Mouse (Mus musculus): ENCODE data around the gene Zfp687. TPM values are rescaled to one million over a fixed set of nuclear protein-coding genes. Genes with fewer than 3 reads are reported as not detected.

The Zfp687 gene
- polyA plus RNA-seq, 1 experiment from 2014 or later, result 30.3 TPM

- ATAC-seq (ENCODE audit: insufficient number of reproducible peaks, insufficient read depth, low FRiP score, low read depth), result no peak
- Histone ChIP-seq H3K36me3 (ENCODE audit: control insufficient read depth, insufficient read depth, low read length) (peaks cover 26% of the 10 kb centered on the region), H3K9me3 (ENCODE audit: control insufficient read depth, low read depth, low read length) (no peaks in the 10 kb centered on the region), H3K9ac (replicated peaks; ENCODE audit: low read depth, low read length) (peak overlapping the region; percentile 59), H3K27me3 (ENCODE audit: control insufficient read depth, insufficient read depth, low read length) (no peaks in the 10 kb centered on the region), H3K4me3 (ENCODE audit: low read depth, low read length) (peak overlapping the region; percentile 82), H3K4me2 (replicated peaks; ENCODE audit: low read depth, low read length) (peak overlapping the region; percentile 94), H3K27ac (ENCODE audit: low read length) (peak overlapping the region; percentile 82), H3K4me1 (ENCODE audit: control insufficient read depth, insufficient read depth, low read length) (peaks cover 17% of the 10 kb centered on the region)
- WGBS, result under 1% methylated on average over 43 of the region's 44 CpGs
These were observed 658 bp downstream of the Zfp687 start for GRCm38 (mm10) chr3:95014428-95015151.

DNA sequence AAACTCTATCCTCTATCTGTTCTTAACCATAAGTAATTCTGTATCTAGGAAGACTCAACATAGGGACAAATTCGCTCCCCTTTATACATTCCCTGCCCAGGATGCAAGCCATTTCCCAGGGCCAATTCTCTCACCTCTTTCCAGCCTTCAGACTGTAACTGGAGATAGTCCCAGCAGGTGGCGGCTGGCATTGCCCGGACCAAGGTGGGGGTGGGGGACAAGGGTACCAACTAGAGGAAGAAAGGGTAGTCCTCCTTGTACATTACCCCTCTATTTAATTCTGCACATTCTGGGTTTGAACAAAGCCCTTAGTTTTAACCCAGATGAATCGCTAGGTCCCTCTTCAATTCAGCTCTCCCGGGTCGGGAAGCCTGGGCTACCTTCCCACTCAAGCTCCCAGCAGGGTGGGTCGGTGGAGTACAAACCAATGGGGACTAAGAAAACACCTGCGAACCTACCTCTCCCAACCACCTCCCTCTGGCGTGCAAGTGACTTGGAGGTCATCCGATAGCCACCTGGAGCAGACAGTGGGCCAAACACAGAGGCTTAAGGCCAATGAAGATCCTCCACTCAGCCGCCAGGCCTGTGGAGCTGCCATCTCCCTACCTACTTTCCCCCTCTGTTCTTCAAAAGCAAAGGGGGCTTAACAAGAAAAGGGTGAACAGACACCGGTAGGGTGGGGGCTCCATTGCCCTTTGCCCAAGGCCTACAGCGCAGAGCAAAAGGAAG is 1.4 kb downstream of the Zfp687 start:
- H3K4me1 ChIP-seq (ENCODE audit: control insufficient read depth, insufficient read depth, low read length), result peaks cover 17% of the 10 kb centered on the region
- peaks cover 33% of the 10 kb centered on the region for H3K36me3 ChIP-seq (ENCODE audit: control insufficient read depth, insufficient read depth, low read length)
- peak overlapping the region; percentile 59 for H3K9ac ChIP-seq (replicated peaks; ENCODE audit: low read depth, low read length)
- no peak for ATAC-seq (ENCODE audit: insufficient number of reproducible peaks, insufficient read depth, low FRiP score, low read depth)
- peak overlapping the region; percentile 94 for H3K4me2 ChIP-seq (replicated peaks; ENCODE audit: low read depth, low read length)
- no peaks in the 10 kb centered on the region for H3K27me3 ChIP-seq (ENCODE audit: control insufficient read depth, insufficient read depth, low read length)
- peak overlapping the region; percentile 82 for H3K4me3 ChIP-seq (ENCODE audit: low read depth, low read length)
- H3K27ac ChIP-seq (ENCODE audit: low read length), result peak overlapping the region; percentile 82; the same call in 1 of the 2 replicates
- WGBS, result 11% methylated on average over 13 of the region's 13 CpGs
- H3K9me3 ChIP-seq (ENCODE audit: control insufficient read depth, low read depth, low read length), result no peaks in the 10 kb centered on the region

GRCm38 (mm10) chr3:95012982-95013381 is 2.3 kb downstream of the Zfp687 start:
- no peak overlapping the region for H3K4me2 ChIP-seq (replicated peaks; ENCODE audit: low read depth, low read length)
- 68% methylated on average over 3 of the region's 3 CpGs for WGBS
- no peak overlapping the region for H3K27ac ChIP-seq (ENCODE audit: low read length)
- H3K27me3 ChIP-seq (ENCODE audit: control insufficient read depth, insufficient read depth, low read length), result no peaks in the 10 kb centered on the region
- H3K9me3 ChIP-seq (ENCODE audit: control insufficient read depth, low read depth, low read length), result no peaks in the 10 kb centered on the region
- ATAC-seq (ENCODE audit: insufficient number of reproducible peaks, insufficient read depth, low FRiP score, low read depth), result no peak
- H3K4me1 ChIP-seq (ENCODE audit: control insufficient read depth, insufficient read depth, low read length), result peaks cover 17% of the 10 kb centered on the region
- H3K9ac ChIP-seq (replicated peaks; ENCODE audit: low read depth, low read length), result no peak overlapping the region
- H3K4me3 ChIP-seq (ENCODE audit: low read depth, low read length), result no peak overlapping the region
- peaks cover 41% of the 10 kb centered on the region for H3K36me3 ChIP-seq (ENCODE audit: control insufficient read depth, insufficient read depth, low read length)

DNA sequence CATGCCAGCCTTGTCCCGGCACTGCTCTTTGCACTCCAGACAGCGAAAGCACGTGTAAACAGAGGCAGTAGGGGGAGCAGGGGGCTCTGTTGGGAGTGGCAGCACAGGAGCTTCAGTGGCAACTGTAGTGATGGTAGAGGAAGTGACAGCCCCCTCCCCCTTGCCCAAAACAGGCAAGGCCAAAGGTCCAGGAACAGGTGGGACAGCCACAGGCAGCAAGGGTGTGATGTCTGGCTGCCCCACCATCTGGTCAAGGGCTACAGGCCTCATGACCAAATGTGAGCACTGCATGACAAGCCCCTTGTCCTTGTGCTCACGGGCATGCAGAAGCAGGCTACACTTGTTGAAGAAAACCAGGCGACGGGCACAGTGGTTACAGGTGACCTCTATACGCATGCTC is 4.9 kb downstream of the Zfp687 start:
- Histone ChIP-seq H3K4me3 (ENCODE audit: low read depth, low read length) (no peak overlapping the region), H3K9me3 (ENCODE audit: control insufficient read depth, low read depth, low read length) (no peaks in the 10 kb centered on the region), H3K27ac (ENCODE audit: low read length) (no peak overlapping the region), H3K27me3 (ENCODE audit: control insufficient read depth, insufficient read depth, low read length) (no peaks in the 10 kb centered on the region), H3K36me3 (ENCODE audit: control insufficient read depth, insufficient read depth, low read length) (peaks cover 62% of the 10 kb centered on the region), H3K4me2 (replicated peaks; ENCODE audit: low read depth, low read length) (no peak overlapping the region), H3K4me1 (ENCODE audit: control insufficient read depth, insufficient read depth, low read length) (peaks cover 16% of the 10 kb centered on the region), H3K9ac (replicated peaks; ENCODE audit: low read depth, low read length) (no peak overlapping the region)
- WGBS, result 79% methylated on average over 7 of the region's 7 CpGs
- ATAC-seq (ENCODE audit: insufficient number of reproducible peaks, insufficient read depth, low FRiP score, low read depth), result no peak

DNA sequence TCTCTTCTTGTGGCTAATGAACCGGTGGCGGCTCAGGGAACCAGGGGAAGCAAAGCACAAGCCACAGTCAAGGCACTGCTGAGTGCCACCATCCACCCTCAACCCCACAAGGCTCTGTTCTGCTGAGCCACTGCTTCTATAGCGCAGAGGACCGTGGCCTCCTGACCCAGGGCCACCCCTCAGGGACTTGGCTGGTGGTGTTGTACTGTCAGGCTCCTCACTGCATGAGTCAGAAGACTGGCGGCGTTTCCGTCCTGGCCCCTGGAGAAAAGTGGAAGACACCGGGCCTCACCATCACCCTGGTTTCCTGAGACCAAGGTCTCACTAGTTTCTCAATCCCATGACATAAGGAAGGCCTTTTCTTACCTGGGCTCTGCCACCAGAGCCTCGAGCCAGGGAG is 7.5 kb downstream of the Zfp687 start:
- Histone ChIP-seq H3K27ac (ENCODE audit: low read length) (peak overlapping the region; percentile 48), H3K27me3 (ENCODE audit: control insufficient read depth, insufficient read depth, low read length) (no peaks in the 10 kb centered on the region), H3K9me3 (ENCODE audit: control insufficient read depth, low read depth, low read length) (no peaks in the 10 kb centered on the region), H3K4me2 (replicated peaks; ENCODE audit: low read depth, low read length) (no peak overlapping the region), H3K36me3 (ENCODE audit: control insufficient read depth, insufficient read depth, low read length) (peaks cover 79% of the 10 kb centered on the region), H3K4me3 (ENCODE audit: low read depth, low read length) (no peak overlapping the region), H3K4me1 (ENCODE audit: control insufficient read depth, insufficient read depth, low read length) (peaks cover 11% of the 10 kb centered on the region), H3K9ac (replicated peaks; ENCODE audit: low read depth, low read length) (no peak overlapping the region)
- no peak for ATAC-seq (ENCODE audit: insufficient number of reproducible peaks, insufficient read depth, low FRiP score, low read depth)
- 86% methylated on average over 9 of the region's 9 CpGs for WGBS

GRCm38 (mm10) chr3:95005651-95006050 is 9.6 kb downstream of the Zfp687 start:
- Histone ChIP-seq H3K27ac (ENCODE audit: low read length) (no peak overlapping the region), H3K4me3 (ENCODE audit: low read depth, low read length) (no peak overlapping the region), H3K9me3 (ENCODE audit: control insufficient read depth, low read depth, low read length) (no peaks in the 10 kb centered on the region), H3K27me3 (ENCODE audit: control insufficient read depth, insufficient read depth, low read length) (no peaks in the 10 kb centered on the region), H3K9ac (replicated peaks; ENCODE audit: low read depth, low read length) (no peak overlapping the region), H3K4me2 (replicated peaks; ENCODE audit: low read depth, low read length) (no peak overlapping the region), H3K36me3 (ENCODE audit: control insufficient read depth, insufficient read depth, low read length) (peaks cover 73% of the 10 kb centered on the region), H3K4me1 (ENCODE audit: control insufficient read depth, insufficient read depth, low read length) (peaks cover 11% of the 10 kb centered on the region)
- ATAC-seq (ENCODE audit: insufficient number of reproducible peaks, insufficient read depth, low FRiP score, low read depth), result no peak
- 89% methylated on average over 3 of the region's 3 CpGs for WGBS

GRCm38 (mm10) chr3:95003273-95003672 is 12.0 kb downstream of the Zfp687 start:
- H3K27me3 ChIP-seq (ENCODE audit: control insufficient read depth, insufficient read depth, low read length), result no peaks in the 10 kb centered on the region
- H3K9me3 ChIP-seq (ENCODE audit: control insufficient read depth, low read depth, low read length), result no peaks in the 10 kb centered on the region
- H3K36me3 ChIP-seq (ENCODE audit: control insufficient read depth, insufficient read depth, low read length), result peaks cover 72% of the 10 kb centered on the region
- peaks cover 11% of the 10 kb centered on the region for H3K4me1 ChIP-seq (ENCODE audit: control insufficient read depth, insufficient read depth, low read length)
- no peak for ATAC-seq (ENCODE audit: insufficient number of reproducible peaks, insufficient read depth, low FRiP score, low read depth)
- H3K9ac ChIP-seq (replicated peaks; ENCODE audit: low read depth, low read length), result no peak overlapping the region
- no peak overlapping the region for H3K27ac ChIP-seq (ENCODE audit: low read length)
- H3K4me2 ChIP-seq (replicated peaks; ENCODE audit: low read depth, low read length), result no peak overlapping the region
- no peak overlapping the region for H3K4me3 ChIP-seq (ENCODE audit: low read depth, low read length)

DNA sequence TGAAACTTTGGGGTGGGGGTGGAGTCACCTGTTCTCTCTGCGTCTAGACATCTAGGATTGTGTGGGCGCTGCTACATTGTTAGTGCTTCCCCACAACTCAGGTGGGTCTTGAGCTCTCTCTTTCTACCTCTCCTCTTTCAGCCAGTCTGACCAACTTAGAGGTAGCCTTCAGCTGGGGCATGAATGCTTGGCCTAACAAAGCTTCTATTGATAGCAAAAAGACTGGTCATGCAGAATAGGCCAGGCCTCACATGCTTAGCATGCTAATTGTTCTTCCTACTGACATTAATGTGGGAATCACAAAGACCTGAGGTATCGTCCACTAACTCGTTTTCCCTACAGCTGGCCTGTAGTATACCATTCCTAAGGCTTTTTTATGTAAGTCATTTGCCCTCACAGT is 12.7 kb downstream of the Zfp687 start:
- Histone ChIP-seq H3K4me3 (ENCODE audit: low read depth, low read length) (no peak overlapping the region), H3K9me3 (ENCODE audit: control insufficient read depth, low read depth, low read length) (no peaks in the 10 kb centered on the region), H3K4me1 (ENCODE audit: control insufficient read depth, insufficient read depth, low read length) (peaks cover 11% of the 10 kb centered on the region), H3K9ac (replicated peaks; ENCODE audit: low read depth, low read length) (no peak overlapping the region), H3K27me3 (ENCODE audit: control insufficient read depth, insufficient read depth, low read length) (no peaks in the 10 kb centered on the region), H3K4me2 (replicated peaks; ENCODE audit: low read depth, low read length) (no peak overlapping the region), H3K36me3 (ENCODE audit: control insufficient read depth, insufficient read depth, low read length) (peaks cover 72% of the 10 kb centered on the region), H3K27ac (ENCODE audit: low read length) (no peak overlapping the region)
- WGBS, result 84% methylated on average over 4 of the region's 4 CpGs
- no peak for ATAC-seq (ENCODE audit: insufficient number of reproducible peaks, insufficient read depth, low FRiP score, low read depth)
